Mouse (Mus musculus) Patski (cell line): ENCODE measurements at regions not wholly inside any gene's neighbourhood (a gene's known extent, or its start where the extent isn't known, plus 50 kb on each side); places are given as distances from the start of the nearest gene placed in this dataset.

Experiments used
- ATAC-seq: fragments of 100-300 bp; one replicate; pipeline ENCODE4 v1.8.0; 2021
- CTCF ChIA-PET: fragments of 350-600 bp; sonication (Branson Sonifier 250); formaldehyde crosslinking; loops from one replicate; lab custom pipeline; 2022; ENCODE audit warnings: inconsistent platforms; lab: Charles Lee
- POLR2A ChIA-PET: fragments of 350-600 bp; sonication (Branson Sonifier 250); formaldehyde crosslinking; loops from one replicate; lab custom pipeline; 2022; ENCODE audit warnings: antibody characterized with exemption, inconsistent platforms; lab: Charles Lee
- DNase-seq: peaks from one replicate; pipeline ENCODE4 v3.0.0-alpha.2; 2011; ENCODE audit warnings: low read depth, low spot score
- H3K27me3 ChIP-seq: fragments of 371-371 bp; one replicate; pipeline ENCODE4 v1.5.1; 2021
- CTCF ChIP-seq: fragments of 100-300 bp; IDR thresholded peaks from one replicate; pipeline ENCODE4 v1.5.1; 2021
- in situ Hi-C: fragments of 300-500 bp; cut with MboI; formaldehyde crosslinking; loops from 3 replicates; pipeline ENCODE4 v1.11.1; 2018; ENCODE audit warnings: low pct_unique_long_range_greater_than_20kb, mixed read lengths

- no peak for DNase-seq
- TF ChIP-seq CTCF: no peak
- in situ Hi-C loops: no loop called here
- no peaks in the 10 kb centered on the region for H3K27me3 ChIP-seq
- CTCF ChIA-PET: no interaction called here
- POLR2A ChIA-PET: no interaction called here
- no peak for ATAC-seq
Measured at GRCm38 (mm10) chr9:33011241-33011640, 375.2 kb downstream of the Ets1 start.

GRCm38 (mm10) chr9:33035401-33035800 is 399.4 kb downstream of the Ets1 start:
- ChIA-PET POLR2A (interaction anchor here (0.7 kb wide), 1 partner anchor 23 kb away, joined by 3 read pairs; no protein-coding TSS in a partner anchor), CTCF (no interaction called here)
- TF ChIP-seq CTCF: no peak
- ATAC-seq: no peak
- no peak for DNase-seq
- in situ Hi-C loops: no loop called here
- H3K27me3 ChIP-seq: peaks cover 3% of the 10 kb centered on the region

DNA sequence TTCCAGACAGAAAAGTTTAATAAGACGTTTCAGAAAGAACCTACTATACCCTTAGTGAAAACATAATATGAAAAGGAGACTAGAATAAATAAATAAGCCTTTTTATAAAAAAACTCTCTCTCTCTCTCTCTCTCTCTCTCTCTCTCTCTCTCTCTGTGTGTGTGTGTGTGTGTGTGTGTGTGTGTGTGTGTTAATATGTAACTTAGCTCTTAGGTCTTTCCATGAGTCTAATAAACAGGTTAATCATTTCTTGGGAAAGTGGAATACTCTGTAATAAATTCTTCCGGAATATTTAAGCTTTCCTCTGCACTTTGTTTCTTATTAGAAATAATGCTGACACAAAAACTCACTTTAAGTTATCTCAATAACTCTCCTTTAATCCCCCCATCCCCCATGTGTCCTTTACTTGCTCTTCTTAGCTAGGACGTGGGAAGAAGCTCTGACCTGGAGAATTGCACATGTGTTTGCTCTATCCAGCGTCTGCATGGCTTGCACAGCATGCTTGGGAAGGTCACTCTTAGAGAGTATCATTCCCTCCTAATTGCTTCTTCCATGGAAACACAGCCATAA is 403.3 kb downstream of the Ets1 start:
- in situ Hi-C loops: no loop called here
- ChIA-PET POLR2A (interaction anchor here (0.8 to 1.0 kb wide), 2 partner anchors 153 to 499 kb away, joined by 3 to 6 read pairs; no protein-coding TSS in a partner anchor), CTCF (interaction anchor here (0.8 to 1.6 kb wide), 2 partner anchors 13 to 14 kb away, joined by 3 to 5 read pairs; no protein-coding TSS in a partner anchor)
- ATAC-seq (no peak), DNase-seq (no peak)
- TF ChIP-seq CTCF: no peak
- H3K27me3 ChIP-seq: no peaks in the 10 kb centered on the region

GRCm38 (mm10) chr9:33050789-33051188 is 414.8 kb downstream of the Ets1 start:
- no peak for TF ChIP-seq CTCF
- no peak for ATAC-seq
- ChIA-PET POLR2A (no interaction called here), CTCF (no interaction called here)
- peaks cover 23% of the 10 kb centered on the region for H3K27me3 ChIP-seq
- DNase-seq: no peak
- in situ Hi-C loops: no loop called here

- CTCF ChIA-PET: interaction anchor here (1.0 to 1.2 kb wide), 2 partner anchors 23 to 1144 kb away, joined by 3 read pairs; no protein-coding TSS in a partner anchor
- in situ Hi-C loops: no loop called here
- POLR2A ChIA-PET: no interaction called here
- TF ChIP-seq CTCF: no peak
- H3K27me3 ChIP-seq: peaks cover 20% of the 10 kb centered on the region
- ATAC-seq (no peak), DNase-seq (no peak)
Measured at GRCm38 (mm10) chr9:33060636-33061264, 424.7 kb downstream of the Ets1 start.

GRCm38 (mm10) chr9:33062476-33062875 is 426.5 kb downstream of the Ets1 start:
- ChIA-PET POLR2A (no interaction called here), CTCF (no interaction called here)
- H3K27me3 ChIP-seq: peaks cover 4% of the 10 kb centered on the region
- no peak for TF ChIP-seq CTCF
- ATAC-seq (no peak), DNase-seq (no peak)
- in situ Hi-C loops: no loop called here

GRCm38 (mm10) chr9:33065331-33065730 is 429.3 kb downstream of the Ets1 start:
- ATAC-seq (no peak), DNase-seq (no peak)
- POLR2A ChIA-PET: no interaction called here
- CTCF ChIA-PET: no interaction called here
- peaks cover 4% of the 10 kb centered on the region for H3K27me3 ChIP-seq
- in situ Hi-C loops: no loop called here
- TF ChIP-seq CTCF: no peak

- DNase-seq: no peak
- H3K27me3 ChIP-seq: no peaks in the 10 kb centered on the region
- ATAC-seq: no peak
- in situ Hi-C loops: no loop called here
- ChIA-PET CTCF (no interaction called here), POLR2A (no interaction called here)
- no peak for TF ChIP-seq CTCF
Measured at GRCm38 (mm10) chr9:33067521-33067920, 431.5 kb downstream of the Ets1 start.

GRCm38 (mm10) chr9:33070116-33070515 is 434.1 kb downstream of the Ets1 start:
- in situ Hi-C loops: no loop called here
- CTCF ChIA-PET: no interaction called here
- ATAC-seq: no peak
- TF ChIP-seq CTCF: no peak
- no peak for DNase-seq
- POLR2A ChIA-PET: no interaction called here
- no peaks in the 10 kb centered on the region for H3K27me3 ChIP-seq

DNA sequence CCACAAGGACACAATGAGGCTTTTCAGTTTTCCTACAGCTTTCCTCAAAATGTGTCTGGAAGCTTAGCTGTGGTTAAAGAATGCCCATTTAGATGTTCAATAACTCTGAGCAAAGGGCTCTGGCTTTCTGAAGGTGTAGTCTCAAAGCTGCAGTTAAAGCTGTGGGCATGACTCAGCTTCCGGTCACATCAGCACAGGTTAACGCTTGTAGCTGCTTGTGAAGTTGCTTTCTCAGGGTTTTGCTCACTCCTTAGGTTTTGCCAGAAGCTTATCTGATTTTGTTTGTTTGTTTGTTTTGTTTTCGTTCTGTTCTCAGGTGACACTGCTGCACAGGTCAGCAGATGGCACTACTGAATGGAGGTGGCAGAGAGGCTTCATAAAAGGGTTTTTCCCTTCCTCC is 444.2 kb downstream of the Ets1 start:
- peaks cover 6% of the 10 kb centered on the region for H3K27me3 ChIP-seq
- TF ChIP-seq CTCF: no peak
- DNase-seq (no peak), ATAC-seq (no peak)
- in situ Hi-C loops: loop anchor here (5.0 to 25.0 kb wide), 2 partner anchors 488 to 1118 kb away; no protein-coding TSS in a partner anchor
- ChIA-PET CTCF (interaction anchor here (0.7 to 2.6 kb wide), 8 partner anchors 8 to 675 kb away, joined by 3 to 8 read pairs (median 6); no protein-coding TSS in a partner anchor), POLR2A (no interaction called here)

DNA sequence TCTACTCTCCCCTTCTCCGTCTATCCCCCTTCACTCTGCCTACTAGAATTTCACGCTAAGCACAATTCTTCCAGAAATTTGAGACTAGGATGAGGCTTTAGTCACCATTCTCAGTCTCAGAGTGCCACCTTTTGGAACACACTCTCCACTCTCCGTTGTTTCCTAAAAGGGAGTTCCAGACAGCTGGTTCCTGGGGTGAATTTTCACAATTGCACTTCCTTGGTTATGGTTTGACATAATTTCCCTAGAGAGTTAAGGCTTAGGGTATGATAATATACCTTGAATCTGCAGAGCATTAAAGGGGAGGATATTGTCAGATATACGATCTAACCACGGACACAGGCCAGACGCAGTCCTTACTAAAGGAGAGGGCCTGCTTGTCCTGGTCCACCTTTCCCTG is 444.8 kb downstream of the Ets1 start:
- peaks cover 6% of the 10 kb centered on the region for H3K27me3 ChIP-seq
- TF ChIP-seq CTCF: peak; percentile 40
- in situ Hi-C loops: loop anchor here (5.0 to 25.0 kb wide), 2 partner anchors 488 to 1118 kb away; no protein-coding TSS in a partner anchor
- CTCF ChIA-PET: interaction anchor here (0.7 to 2.6 kb wide), 8 partner anchors 9 to 675 kb away, joined by 3 to 8 read pairs (median 6); no protein-coding TSS in a partner anchor
- POLR2A ChIA-PET: no interaction called here
- no peak for DNase-seq
- ATAC-seq: no peak
